8 mouse cellular contexts compared by ENCODE assay signal in genomic region chr7:25754439-25754737, GRCm38 (mm10). TPM values are rescaled to one million over a fixed set of nuclear protein-coding genes. Genes with fewer than 3 reads are reported as not detected.
DNase-seq lines count a peak whose midpoint lies in the region; ATAC-seq and TF ChIP-seq lines count a peak whose summit lies in the region.

No protein-coding gene starts in this region.

- H3K4me1 ChIP-seq in embryonic facial prominence, embryonic 10.5 days: peaks cover 17% of the 10 kb centered on the region
- peaks cover 19% of the 10 kb centered on the region for H3K4me1 ChIP-seq in hindbrain, embryonic 16.5 days (ENCODE audit: control insufficient read depth, insufficient read depth, low read depth, low read length)
- peaks cover 8% of the 10 kb centered on the region for H3K4me1 ChIP-seq in midbrain, postnatal 0 days (ENCODE audit: insufficient read depth, low read length)

- peak overlapping the region; percentile 95 for H3K27ac ChIP-seq in layer of hippocampus, adult 2 months
- H3K27ac ChIP-seq in embryonic facial prominence, embryonic 10.5 days (replicated peaks): peak overlapping the region; percentile 99
- H3K27ac ChIP-seq in hindbrain, embryonic 16.5 days (ENCODE audit: low read depth, low read length): peak overlapping the region; percentile 98
- peak overlapping the region; percentile 96 for H3K27ac ChIP-seq in midbrain, postnatal 0 days (ENCODE audit: low read depth, low read length)

- no peaks in the 10 kb centered on the region for H3K9me3 ChIP-seq in embryonic facial prominence, embryonic 10.5 days
- H3K9me3 ChIP-seq in hindbrain, embryonic 16.5 days (ENCODE audit: control insufficient read depth, low read length): no peaks in the 10 kb centered on the region
- H3K9me3 ChIP-seq in midbrain, postnatal 0 days (ENCODE audit: low read length): no peaks in the 10 kb centered on the region

- peak; percentile 44; the same call in 1 of the 2 replicates for TF ChIP-seq CTCF in layer of hippocampus, adult 2 months (conservative IDR thresholded peaks at IDR 0.05)
- TF ChIP-seq CTCF in midbrain, postnatal 0 days (IDR thresholded peaks at IDR 0.05): peak; percentile 55

- H3K27me3 ChIP-seq in embryonic facial prominence, embryonic 10.5 days (replicated peaks; ENCODE audit: low read depth, poor library complexity, severe bottlenecking): no peaks in the 10 kb centered on the region
- no peaks in the 10 kb centered on the region for H3K27me3 ChIP-seq in hindbrain, embryonic 16.5 days (replicated peaks; ENCODE audit: control insufficient read depth, insufficient read depth, low read length)
- H3K27me3 ChIP-seq in midbrain, postnatal 0 days (ENCODE audit: insufficient read depth, low read length): no peaks in the 10 kb centered on the region

- H3K36me3 ChIP-seq in embryonic facial prominence, embryonic 10.5 days (replicated peaks): peaks cover 51% of the 10 kb centered on the region
- H3K36me3 ChIP-seq in hindbrain, embryonic 16.5 days (ENCODE audit: control insufficient read depth, insufficient read depth, low read length): peaks cover 8% of the 10 kb centered on the region
- peaks cover 13% of the 10 kb centered on the region for H3K36me3 ChIP-seq in midbrain, postnatal 0 days (ENCODE audit: insufficient read depth, low read length)

- no peak for DNase-seq in layer of hippocampus, adult 2 months (ENCODE audit: low spot score in 2 of 2)
- no peak for DNase-seq in layer of hippocampus, postnatal 36 days
- no peak for DNase-seq in embryonic facial prominence, embryonic 10.5 days (ENCODE audit: low spot score)
- no peak for DNase-seq in midbrain, postnatal 0 days (ENCODE audit: low spot score)
- DNase-seq in left cerebral cortex, postnatal 25 days (ENCODE audit: low spot score in 2 of 2): no peak
- no peak for DNase-seq in layer of hippocampus, postnatal 25 days (ENCODE audit: extremely low spot score in 1 of 2, low spot score in 1 of 2)

- intact Hi-C loops in left cerebral cortex, postnatal 25 days (cut with DNase I): no loop called here

- H3K4me3 ChIP-seq in layer of hippocampus, adult 2 months: peak overlapping the region; percentile 94
- H3K4me3 ChIP-seq in embryonic facial prominence, embryonic 10.5 days: peak overlapping the region; percentile 97
- H3K4me3 ChIP-seq in hindbrain, embryonic 16.5 days (ENCODE audit: low read length): peak overlapping the region; percentile 99
- peak overlapping the region; percentile 98 for H3K4me3 ChIP-seq in midbrain, postnatal 0 days (ENCODE audit: low read depth, low read length)

- peak overlapping the region; percentile 99 for H3K9ac ChIP-seq in hindbrain, embryonic 16.5 days (ENCODE audit: low read depth, low read length)
- peak overlapping the region; percentile 95 for H3K9ac ChIP-seq in midbrain, postnatal 0 days (replicated peaks; ENCODE audit: low read length, poor library complexity, severe bottlenecking)

- peak overlapping the region; percentile 96 for H3K4me2 ChIP-seq in hindbrain, embryonic 16.5 days (ENCODE audit: low read length)
- peak overlapping the region; percentile 70 for H3K4me2 ChIP-seq in midbrain, postnatal 0 days (ENCODE audit: low read depth, low read length, poor library complexity, severe bottlenecking)

- ATAC-seq in hindbrain, embryonic 16.5 days: no peak
- no peak; the same call in 1 of the 2 replicates for ATAC-seq in midbrain, postnatal 0 days (ENCODE audit: low FRiP score)
- no peak for ATAC-seq in megakaryocyte-erythroid progenitor cell, adult 5-6 weeks (replicated peaks; ENCODE audit: low FRiP score, low TSS enrichment, poor library complexity, severe bottlenecking)

- under 1% methylated on average over 30 of the region's 30 CpGs for WGBS in embryonic facial prominence, embryonic 10.5 days
- WGBS in hindbrain, embryonic 16.5 days: 0% methylated on average over 14 of the region's 30 CpGs
- under 1% methylated on average over 30 of the region's 30 CpGs for WGBS in midbrain, postnatal 0 days

RNA-seq across cellular contexts. Expression of gene Hnrnpul1, which starts 0.2 kb away (rescaled TPM):
- total RNA-seq in layer of hippocampus, adult 2 months (2021): 100 to 1,000 TPM; 110 to 115 TPM
- total RNA-seq in layer of hippocampus, postnatal 36 days (2021): 100 to 1,000 TPM; 100 to 108 TPM
- polyA plus RNA-seq in embryonic facial prominence, embryonic 10.5 days (2016; fragmentation: Nextera tagmentation; extraction: Ambion mirVana): 60.8 and 62.5 TPM in 2 replicates
- polyA plus RNA-seq in hindbrain, embryonic 16.5 days (2015; fragmentation: Nextera tagmentation; extraction: Ambion mirVana): 32.3 and 37.6 TPM in 2 replicates
- 117 and 126 TPM in 2 replicates for total RNA-seq in midbrain, postnatal 0 days (2014; rRNA removed)
- 41.8 and 47.8 TPM in 2 replicates for polyA plus RNA-seq in midbrain, postnatal 0 days (2015; fragmentation: Nextera tagmentation; extraction: Ambion mirVana)
- total RNA-seq in megakaryocyte-erythroid progenitor cell, adult 5-6 weeks (2014; fragmentation: Nextera tagmentation): 171 and 188 TPM in 2 replicates
- total RNA-seq in megakaryocyte-erythroid progenitor cell, adult 5-6 weeks (2017): 139 and 159 TPM in 2 replicates
- total RNA-seq in left cerebral cortex, postnatal 25 days (2021): 100 to 1,000 TPM in 1 of 2 experiments, 10 to 100 TPM in 1; 98.4 to 105 TPM
- 100 to 1,000 TPM; 103 to 114 TPM for total RNA-seq in layer of hippocampus, postnatal 25 days (2021)

RNA-seq across cellular contexts. Expression of gene Axl, which starts 34.1 kb away (rescaled TPM):
- 10 to 100 TPM; 36.6 to 41.1 TPM for total RNA-seq in layer of hippocampus, adult 2 months (2021)
- 10 to 100 TPM; 39.8 to 42.1 TPM for total RNA-seq in layer of hippocampus, postnatal 36 days (2021)
- 22.1 and 29.7 TPM in 2 replicates for polyA plus RNA-seq in embryonic facial prominence, embryonic 10.5 days (2016; fragmentation: Nextera tagmentation; extraction: Ambion mirVana)
- polyA plus RNA-seq in hindbrain, embryonic 16.5 days (2015; fragmentation: Nextera tagmentation; extraction: Ambion mirVana): 18.1 and 25.5 TPM in 2 replicates
- 22.2 and 28.1 TPM in 2 replicates for total RNA-seq in midbrain, postnatal 0 days (2014; rRNA removed)
- 16.5 and 20.7 TPM in 2 replicates for polyA plus RNA-seq in midbrain, postnatal 0 days (2015; fragmentation: Nextera tagmentation; extraction: Ambion mirVana)
- total RNA-seq in megakaryocyte-erythroid progenitor cell, adult 5-6 weeks (2014; fragmentation: Nextera tagmentation): 0.68 and 1.0 TPM in 2 replicates
- 0.70 and 1.4 TPM in 2 replicates for total RNA-seq in megakaryocyte-erythroid progenitor cell, adult 5-6 weeks (2017)
- total RNA-seq in left cerebral cortex, postnatal 25 days (2021): 10 to 100 TPM; 33.6 to 37.2 TPM
- total RNA-seq in layer of hippocampus, postnatal 25 days (2021): 10 to 100 TPM; 37.2 to 43.5 TPM

RNA-seq across cellular contexts. Expression of gene Ccdc97, which starts 35.5 kb away (rescaled TPM):
- 10 to 100 TPM; 62.9 to 67.4 TPM for total RNA-seq in layer of hippocampus, adult 2 months (2021)
- 10 to 100 TPM; 57.4 to 64.6 TPM for total RNA-seq in layer of hippocampus, postnatal 36 days (2021)
- 31.6 and 33.2 TPM in 2 replicates for polyA plus RNA-seq in embryonic facial prominence, embryonic 10.5 days (2016; fragmentation: Nextera tagmentation; extraction: Ambion mirVana)
- polyA plus RNA-seq in hindbrain, embryonic 16.5 days (2015; fragmentation: Nextera tagmentation; extraction: Ambion mirVana): 29.3 and 40.1 TPM in 2 replicates
- 27.0 and 38.3 TPM in 2 replicates for total RNA-seq in midbrain, postnatal 0 days (2014; rRNA removed)
- polyA plus RNA-seq in midbrain, postnatal 0 days (2015; fragmentation: Nextera tagmentation; extraction: Ambion mirVana): 29.1 and 34.4 TPM in 2 replicates
- 43.5 and 59.8 TPM in 2 replicates for total RNA-seq in megakaryocyte-erythroid progenitor cell, adult 5-6 weeks (2014; fragmentation: Nextera tagmentation)
- total RNA-seq in megakaryocyte-erythroid progenitor cell, adult 5-6 weeks (2017): 7.0 and 18.6 TPM in 2 replicates
- 10 to 100 TPM; 61.8 to 70.1 TPM for total RNA-seq in left cerebral cortex, postnatal 25 days (2021)
- total RNA-seq in layer of hippocampus, postnatal 25 days (2021): 10 to 100 TPM; 54.6 to 58.5 TPM
